Mouse (Mus musculus) intestine, postnatal 0 days (tissue): ENCODE measurements at regions not wholly inside any gene's neighbourhood (a gene's known extent, or its start where the extent isn't known, plus 50 kb on each side); places are given as distances from the start of the nearest gene placed in this dataset.

Experiments used
- ATAC-seq: fragments of 200-750 bp; cut with Nextera tagmentation; 2 replicates; pipeline ENCODE4 v1.8.0; 2017; ENCODE audit warnings: mild to moderate bottlenecking, moderate TSS enrichment, moderate library complexity
- H3K27ac ChIP-seq: fragments of 300-500 bp; sonication (generic); 2 replicates; pipeline ENCODE4 v1.5.1; 2014; ENCODE audit warnings: mild to moderate bottlenecking, low read depth, low read length, moderate library complexity
- H3K27me3 ChIP-seq: fragments of 300-500 bp; sonication (generic); replicated peaks from 2 replicates; pipeline ENCODE4 v1.6.1; 2014; ENCODE audit warnings: low read length, mixed read lengths; ENCODE audit not compliant: control insufficient read depth, insufficient read depth
- H3K36me3 ChIP-seq: fragments of 300-500 bp; sonication (generic); 2 replicates; pipeline ENCODE4 v1.6.1; 2014; ENCODE audit warnings: mild to moderate bottlenecking, moderate library complexity; ENCODE audit not compliant: control insufficient read depth, insufficient read depth
- H3K4me1 ChIP-seq: fragments of 300-500 bp; sonication (generic); replicated peaks from 2 replicates; pipeline ENCODE4 v1.6.1; 2014; ENCODE audit warnings: antibody characterized with exemption, low read length, mixed read lengths; ENCODE audit not compliant: control insufficient read depth, insufficient read depth
- H3K4me2 ChIP-seq: fragments of 300-500 bp; sonication (generic); replicated peaks from 2 replicates; pipeline ENCODE4 v1.6.1; 2014; ENCODE audit warnings: low read depth, mild to moderate bottlenecking, moderate library complexity
- H3K4me3 ChIP-seq: fragments of 300-500 bp; sonication (generic); 2 replicates; pipeline ENCODE4 v1.5.1; 2014; ENCODE audit warnings: low read depth, low read length
- H3K9ac ChIP-seq: fragments of 300-500 bp; sonication (generic); 2 replicates; pipeline ENCODE4 v1.6.1; 2014; ENCODE audit warnings: mild to moderate bottlenecking, low read depth, low read length
- H3K9me3 ChIP-seq: fragments of 300-500 bp; sonication (generic); 2 replicates; pipeline ENCODE4 v1.6.1; 2016; ENCODE audit warnings: mixed run types; ENCODE audit not compliant: control insufficient read depth
- CTCF ChIP-seq: sonication (generic); IDR thresholded peaks from 2 replicates; pipeline ENCODE4 v1.5.1; 2016; ENCODE audit warnings: low read depth, mild to moderate bottlenecking, control low read depth, antibody characterized with exemption, moderate library complexity
- WGBS: fragments of 180-500 bp; shearing (Covaris S2); extraction: QIAGEN DNeasy Blood & Tissue Kit; methylation state at CpG from one replicate; pipeline ENCODE4 v1.1.7; 2014; 5-methylcytosine and 5-hydroxymethylcytosine counted together

- H3K9me3 ChIP-seq = no peaks in the 10 kb centered on the region
- H3K27me3 ChIP-seq = no peaks in the 10 kb centered on the region
- H3K4me3 ChIP-seq = no peak overlapping the region
- TF ChIP-seq CTCF = no peak
- H3K4me1 ChIP-seq = no peaks in the 10 kb centered on the region
- no peak overlapping the region for H3K4me2 ChIP-seq
- no peak overlapping the region for H3K27ac ChIP-seq
- no peak overlapping the region for H3K9ac ChIP-seq
- 45% methylated on average over 11 of the region's 11 CpGs for WGBS
- ATAC-seq = no peak
- no peaks in the 10 kb centered on the region for H3K36me3 ChIP-seq
Measured at GRCm38 (mm10) chr12:112274756-112275155, 128.7 kb downstream of the Kif26a start.

- ATAC-seq = no peak
- Histone ChIP-seq H3K36me3 (no peaks in the 10 kb centered on the region), H3K27me3 (no peaks in the 10 kb centered on the region), H3K4me1 (no peaks in the 10 kb centered on the region), H3K4me2 (no peak overlapping the region), H3K9me3 (no peaks in the 10 kb centered on the region), H3K27ac (no peak overlapping the region), H3K9ac (no peak overlapping the region), H3K4me3 (no peak overlapping the region)
- WGBS = 30% methylated on average over 7 of the region's 7 CpGs
- TF ChIP-seq CTCF = no peak
Measured at GRCm38 (mm10) chr12:112276651-112277050, 130.6 kb downstream of the Kif26a start.

- Histone ChIP-seq H3K4me1 (no peaks in the 10 kb centered on the region), H3K4me2 (no peak overlapping the region), H3K27me3 (no peaks in the 10 kb centered on the region), H3K4me3 (no peak overlapping the region), H3K36me3 (no peaks in the 10 kb centered on the region), H3K9ac (no peak overlapping the region), H3K27ac (no peak overlapping the region), H3K9me3 (no peaks in the 10 kb centered on the region)
- ATAC-seq = no peak
- WGBS = 57% methylated on average over 14 of the region's 14 CpGs
- TF ChIP-seq CTCF = no peak
Measured at GRCm38 (mm10) chr12:112277511-112277910, 131.5 kb downstream of the Kif26a start.

GRCm38 (mm10) chr12:112285096-112285495, 139.1 kb downstream of the Kif26a start:
- H3K4me3 ChIP-seq = no peak overlapping the region
- no peak overlapping the region; the same call in 1 of the 2 replicates for H3K4me2 ChIP-seq
- no peaks in the 10 kb centered on the region for H3K4me1 ChIP-seq
- ATAC-seq = no peak
- H3K9ac ChIP-seq = no peak overlapping the region
- no peaks in the 10 kb centered on the region for H3K27me3 ChIP-seq
- TF ChIP-seq CTCF = no peak
- 49% methylated on average over 15 of the region's 15 CpGs for WGBS
- no peaks in the 10 kb centered on the region for H3K9me3 ChIP-seq
- no peaks in the 10 kb centered on the region for H3K36me3 ChIP-seq
- no peak overlapping the region for H3K27ac ChIP-seq

GRCm38 (mm10) chr12:112288786-112289185, 142.8 kb downstream of the Kif26a start:
- no peak overlapping the region for H3K9ac ChIP-seq
- no peaks in the 10 kb centered on the region for H3K4me1 ChIP-seq
- H3K4me2 ChIP-seq = no peak overlapping the region
- no peak for TF ChIP-seq CTCF
- no peak overlapping the region for H3K27ac ChIP-seq
- no peaks in the 10 kb centered on the region for H3K9me3 ChIP-seq
- WGBS = 78% methylated on average over 3 of the region's 3 CpGs
- no peaks in the 10 kb centered on the region for H3K27me3 ChIP-seq
- no peaks in the 10 kb centered on the region for H3K36me3 ChIP-seq
- no peak for ATAC-seq
- no peak overlapping the region for H3K4me3 ChIP-seq

- Histone ChIP-seq H3K4me1 (no peaks in the 10 kb centered on the region), H3K27me3 (no peaks in the 10 kb centered on the region), H3K9ac (no peak overlapping the region), H3K4me3 (no peak overlapping the region), H3K9me3 (no peaks in the 10 kb centered on the region), H3K27ac (no peak overlapping the region), H3K36me3 (no peaks in the 10 kb centered on the region), H3K4me2 (no peak overlapping the region)
- 89% methylated on average over 9 of the region's 9 CpGs for WGBS
- ATAC-seq = no peak
- TF ChIP-seq CTCF = no peak
Measured at GRCm38 (mm10) chr12:112290299-112290698, 144.3 kb downstream of the Kif26a start.

- no peak overlapping the region for H3K4me2 ChIP-seq
- H3K36me3 ChIP-seq = no peaks in the 10 kb centered on the region
- no peaks in the 10 kb centered on the region for H3K9me3 ChIP-seq
- H3K9ac ChIP-seq = no peak overlapping the region
- H3K27me3 ChIP-seq = no peaks in the 10 kb centered on the region
- H3K4me3 ChIP-seq = no peak overlapping the region
- TF ChIP-seq CTCF = no peak
- no peaks in the 10 kb centered on the region for H3K4me1 ChIP-seq
- no peak for ATAC-seq
- 57% methylated on average over 16 of the region's 16 CpGs for WGBS
- H3K27ac ChIP-seq = no peak overlapping the region
Measured at GRCm38 (mm10) chr12:112291748-112292561, 145.9 kb downstream of the Kif26a start.
